Mouse (Mus musculus) forebrain, embryonic 13.5 days (tissue): ENCODE measurements around the gene Tmed6. TPM values are rescaled to one million over a fixed set of nuclear protein-coding genes. Genes with fewer than 3 reads are reported as not detected.

ENCODE experiments used
- ATAC-seq: fragments of 200-750 bp; cut with Nextera tagmentation; 2 replicates; pipeline ENCODE4 v1.8.0; 2017
- H3K27ac ChIP-seq: fragments of 300-500 bp; sonication (generic); 2 replicates; pipeline ENCODE4 v1.5.1; 2015; ENCODE audit warnings: inconsistent platforms, mild to moderate bottlenecking, moderate library complexity
- H3K27me3 ChIP-seq: fragments of 300-500 bp; sonication (generic); 2 replicates; pipeline ENCODE4 v1.6.1; 2015; ENCODE audit warnings: mild to moderate bottlenecking, inconsistent platforms
- H3K36me3 ChIP-seq: fragments of 300-500 bp; sonication (generic); 2 replicates; pipeline ENCODE4 v1.6.1; 2015; ENCODE audit warnings: mild to moderate bottlenecking, inconsistent platforms; ENCODE audit not compliant: poor library complexity, severe bottlenecking
- H3K4me1 ChIP-seq: fragments of 300-500 bp; sonication (generic); 2 replicates; pipeline ENCODE4 v1.6.1; 2015; ENCODE audit warnings: inconsistent platforms
- H3K4me2 ChIP-seq: fragments of 300-500 bp; sonication (generic); 2 replicates; pipeline ENCODE4 v1.6.1; 2015; ENCODE audit warnings: inconsistent platforms, mild to moderate bottlenecking, moderate library complexity
- H3K4me3 ChIP-seq: fragments of 300-500 bp; sonication (generic); 2 replicates; pipeline ENCODE4 v1.5.1; 2015; ENCODE audit warnings: mild to moderate bottlenecking, inconsistent platforms
- H3K9ac ChIP-seq: fragments of 300-500 bp; sonication (generic); 2 replicates; pipeline ENCODE4 v1.6.1; 2015; ENCODE audit warnings: mild to moderate bottlenecking, inconsistent platforms
- H3K9me3 ChIP-seq: fragments of 300-500 bp; sonication (generic); replicated peaks from 2 replicates; pipeline ENCODE4 v1.6.1; 2016; ENCODE audit warnings: inconsistent platforms
- WGBS: fragments of 180-500 bp; shearing (Covaris S2); methylation state at CpG from one replicate; pipeline ENCODE4 v1.1.7; 2015; 5-methylcytosine and 5-hydroxymethylcytosine counted together
- polyA plus RNA-seq: library from polyadenylated mRNA; unstranded; fragments of >200 nt; fragmentation: Nextera tagmentation; extraction: Ambion mirVana; gene quantifications from 2 replicates; pipeline ENCODE4 v1.2.1, GENCODE M21; 2015

The Tmed6 gene
- polyA plus RNA-seq, 1 experiment from 2014 or later: not detected

DNA sequence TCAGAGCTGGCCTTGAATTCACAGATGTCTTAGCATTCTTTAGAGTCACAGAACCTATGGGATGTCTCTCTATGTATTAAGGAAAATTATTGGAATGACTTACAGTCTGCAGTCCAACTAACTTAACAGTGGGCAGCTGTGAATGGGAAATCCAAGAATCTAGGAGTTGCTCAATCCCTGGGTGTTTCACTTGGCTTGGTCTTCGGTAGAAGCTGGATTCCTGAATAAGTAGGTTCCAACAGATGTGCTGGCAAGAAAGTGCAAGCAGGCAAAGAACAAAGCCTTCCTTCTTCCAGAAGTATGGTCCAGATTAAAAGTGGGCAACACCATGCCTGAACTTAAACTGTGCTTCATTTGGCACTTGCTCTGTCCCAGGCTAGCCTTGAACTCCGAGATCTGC is 35.2 kb upstream of the Tmed6 start:
- ATAC-seq: no peak
- H3K9me3 ChIP-seq: no peaks in the 10 kb centered on the region
- no peaks in the 10 kb centered on the region for H3K27me3 ChIP-seq
- no peaks in the 10 kb centered on the region for H3K36me3 ChIP-seq
- H3K27ac ChIP-seq: no peak overlapping the region
- 81% methylated on average over 2 of the region's 2 CpGs for WGBS
- no peak overlapping the region for H3K4me3 ChIP-seq
- no peaks in the 10 kb centered on the region; the same call in 1 of the 2 replicates for H3K4me1 ChIP-seq
- H3K9ac ChIP-seq: no peak overlapping the region
- H3K4me2 ChIP-seq: no peak overlapping the region

DNA sequence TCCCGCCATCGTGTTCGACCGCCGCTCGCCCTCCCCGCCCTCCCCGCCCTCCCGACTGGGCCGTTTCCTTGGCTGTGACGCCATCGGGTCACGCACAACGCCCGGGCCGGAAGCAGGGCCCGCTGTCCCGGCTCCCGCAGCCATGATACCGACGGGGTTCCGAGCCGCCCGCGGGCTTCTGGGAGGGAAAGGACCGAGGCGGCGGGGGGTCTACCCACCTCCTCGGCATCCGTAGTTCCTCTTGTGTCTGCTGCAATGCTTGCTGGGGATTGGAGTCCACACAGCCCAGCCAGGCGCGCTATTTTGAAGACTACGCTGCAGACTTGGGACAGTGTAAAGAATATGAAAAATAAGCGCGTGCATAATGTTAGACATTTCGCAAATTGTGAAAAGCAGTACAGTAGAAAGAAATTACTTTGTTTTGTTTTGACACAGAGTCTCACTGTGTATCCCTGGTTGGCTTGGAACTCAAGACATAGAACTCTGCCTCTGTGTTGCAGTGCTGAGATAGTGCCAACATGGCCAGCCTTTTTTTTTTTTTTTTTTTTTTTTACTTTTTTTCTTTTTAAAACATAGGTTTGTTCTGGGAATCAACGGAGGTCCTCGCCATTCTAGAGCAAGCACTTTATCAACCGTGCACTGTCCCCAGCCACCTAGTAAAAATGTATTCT is 31.1 kb upstream of the Tmed6 start, which contains the start of gene Terf2:
Gene Terf2, minus strand, starts transcription at position 182 of the 671 bp plus-strand sequence.
- Histone ChIP-seq H3K4me1 (peaks cover 25% of the 10 kb centered on the region), H3K9me3 (no peaks in the 10 kb centered on the region), H3K27me3 (no peaks in the 10 kb centered on the region), H3K27ac (peak within 1 kb of the TSS; percentile 85), H3K36me3 (peaks cover 26% of the 10 kb centered on the region), H3K9ac (peak within 1 kb of the TSS; percentile 89), H3K4me3 (peak within 1 kb of the TSS; percentile 91), H3K4me2 (peak within 1 kb of the TSS; percentile 71)
- ATAC-seq: peak; percentile 98
- 4% methylated on average over 39 of the region's 39 CpGs for WGBS

DNA sequence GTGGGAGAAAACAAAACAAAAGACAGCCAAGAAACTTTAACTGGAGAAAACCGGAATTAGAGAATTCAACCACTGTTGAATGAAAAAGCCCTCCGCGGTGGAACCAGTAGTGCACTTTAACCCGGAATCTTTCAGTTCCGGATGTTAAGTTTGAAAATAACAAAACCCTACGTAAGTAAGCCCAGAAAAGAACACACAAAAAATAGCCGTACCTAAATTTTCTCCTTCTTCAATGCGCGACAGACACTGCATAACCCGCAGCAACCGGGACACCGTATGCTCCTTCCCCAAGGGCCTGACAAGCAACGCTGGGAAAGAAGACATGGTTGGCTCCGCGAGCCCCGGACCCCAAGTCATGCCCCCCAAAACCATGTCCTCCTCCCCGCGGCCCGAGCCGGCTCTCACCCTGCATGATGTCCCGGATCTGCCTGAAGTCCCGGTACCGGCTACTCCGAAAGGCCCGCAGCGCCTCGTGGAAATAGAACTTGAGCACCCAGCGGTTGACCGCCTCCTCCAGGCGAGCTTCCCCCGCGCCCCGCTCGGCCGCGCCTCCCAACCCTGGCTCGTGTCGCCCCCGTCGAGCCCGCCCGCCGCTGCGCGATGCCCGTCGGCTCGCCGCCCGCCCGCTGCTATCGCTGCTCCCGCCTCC is 30.4 kb upstream of the Tmed6 start:
- under 1% methylated on average over 32 of the region's 53 CpGs for WGBS
- Histone ChIP-seq H3K4me3 (peak overlapping the region; percentile 91), H3K27ac (peak overlapping the region; percentile 85), H3K9ac (peak overlapping the region; percentile 89), H3K4me1 (peaks cover 25% of the 10 kb centered on the region), H3K27me3 (no peaks in the 10 kb centered on the region), H3K36me3 (peaks cover 33% of the 10 kb centered on the region), H3K4me2 (peak overlapping the region; percentile 71), H3K9me3 (no peaks in the 10 kb centered on the region)
- ATAC-seq: no peak; the same call in none of the 2 replicates

DNA sequence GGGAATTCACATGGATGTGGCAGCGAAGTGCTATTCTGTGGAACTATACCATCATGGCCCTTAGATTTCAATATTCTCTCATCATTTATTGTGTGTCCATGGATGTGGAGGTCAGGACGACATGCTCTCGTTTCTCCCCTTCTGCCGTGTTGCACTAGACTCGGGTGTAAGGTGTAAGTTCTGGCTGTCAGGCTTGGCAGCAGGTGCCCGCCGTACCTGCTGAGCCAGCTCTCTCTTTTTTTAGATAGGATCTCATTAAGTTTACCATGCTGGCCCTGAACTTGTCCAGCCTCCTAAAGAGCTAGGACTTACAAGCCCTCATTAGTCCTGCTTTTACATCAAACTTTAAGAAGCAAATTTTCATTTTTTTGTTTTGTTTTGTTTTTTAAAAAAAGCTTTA is 25.1 kb upstream of the Tmed6 start:
- peaks cover 77% of the 10 kb centered on the region for H3K36me3 ChIP-seq

DNA sequence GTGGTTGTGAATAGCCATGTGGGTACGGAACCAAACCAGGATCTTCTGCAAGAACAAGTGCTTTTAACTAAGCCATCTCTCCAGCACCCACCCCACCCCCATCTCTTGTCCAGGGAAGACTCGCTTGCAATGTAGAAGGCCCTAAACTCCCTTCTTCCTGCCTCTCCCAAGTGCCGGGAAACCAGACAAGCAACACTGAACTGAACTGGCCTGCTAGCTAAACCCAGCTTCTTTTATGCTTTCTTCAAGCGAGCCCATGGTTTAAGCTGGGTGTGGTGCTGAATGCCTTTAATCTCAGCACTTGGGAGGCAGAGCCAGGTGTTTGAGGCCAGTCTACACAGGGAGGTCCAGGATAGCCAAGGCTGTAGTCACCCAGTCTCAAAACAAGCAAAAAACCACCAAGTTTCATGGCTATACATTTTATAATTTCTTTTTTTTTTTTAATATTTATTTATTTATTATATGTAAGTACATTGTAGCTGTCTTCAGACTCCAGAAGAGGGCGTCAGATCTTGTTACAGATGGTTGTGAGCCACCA is 23.2 kb upstream of the Tmed6 start:
- 94% methylated on average over 5 of the region's 5 CpGs for WGBS

More for the DNA sequence above, 25.1 kb upstream of the Tmed6 start:
- Histone ChIP-seq H3K9me3 (no peaks in the 10 kb centered on the region), H3K27me3 (no peaks in the 10 kb centered on the region), H3K27ac (no peak overlapping the region), H3K4me2 (no peak overlapping the region), H3K4me3 (no peak overlapping the region), H3K4me1 (peaks cover 24% of the 10 kb centered on the region), H3K9ac (no peak overlapping the region)
- ATAC-seq: no peak
- 98% methylated on average over 7 of the region's 7 CpGs for whole genome bisulfite sequencing

DNA sequence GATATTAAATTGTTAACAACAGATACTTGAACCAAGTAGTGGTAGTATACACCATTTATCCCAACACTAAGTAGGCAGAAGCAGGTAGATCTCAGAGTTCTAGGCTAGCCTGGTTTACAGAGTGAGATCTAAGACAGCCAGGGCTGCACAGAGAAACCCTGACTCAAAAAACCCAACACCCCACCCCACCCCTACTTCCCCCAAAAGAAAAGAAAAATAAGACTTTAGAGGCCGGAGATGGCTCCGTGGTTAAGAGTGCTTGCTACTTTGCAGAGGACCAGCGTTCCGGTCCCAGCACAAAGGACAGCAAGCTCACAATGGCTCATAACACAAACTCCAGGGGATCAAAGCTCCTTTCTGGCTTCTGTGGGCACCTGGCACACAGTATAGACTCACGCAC is 20.6 kb upstream of the Tmed6 start:
- 100% methylated on average over 5 of the region's 5 CpGs for WGBS
- Histone ChIP-seq H3K27me3 (no peaks in the 10 kb centered on the region), H3K27ac (no peak overlapping the region), H3K4me1 (no peaks in the 10 kb centered on the region), H3K4me2 (no peak overlapping the region), H3K9ac (no peak overlapping the region), H3K4me3 (no peak overlapping the region), H3K36me3 (peaks cover 82% of the 10 kb centered on the region), H3K9me3 (no peaks in the 10 kb centered on the region)
- no peak for ATAC-seq

More for the DNA sequence above, 23.2 kb upstream of the Tmed6 start:
- Histone ChIP-seq H3K4me3 (no peak overlapping the region), H3K4me1 (0 out of 2 replicates have a peak, but pooled peaks cover 5% of the 10 kb centered on the region), H3K27me3 (no peaks in the 10 kb centered on the region), H3K4me2 (no peak overlapping the region), H3K27ac (no peak overlapping the region), H3K9me3 (no peaks in the 10 kb centered on the region), H3K36me3 (peaks cover 80% of the 10 kb centered on the region), H3K9ac (no peak overlapping the region)
- ATAC-seq: no peak

DNA sequence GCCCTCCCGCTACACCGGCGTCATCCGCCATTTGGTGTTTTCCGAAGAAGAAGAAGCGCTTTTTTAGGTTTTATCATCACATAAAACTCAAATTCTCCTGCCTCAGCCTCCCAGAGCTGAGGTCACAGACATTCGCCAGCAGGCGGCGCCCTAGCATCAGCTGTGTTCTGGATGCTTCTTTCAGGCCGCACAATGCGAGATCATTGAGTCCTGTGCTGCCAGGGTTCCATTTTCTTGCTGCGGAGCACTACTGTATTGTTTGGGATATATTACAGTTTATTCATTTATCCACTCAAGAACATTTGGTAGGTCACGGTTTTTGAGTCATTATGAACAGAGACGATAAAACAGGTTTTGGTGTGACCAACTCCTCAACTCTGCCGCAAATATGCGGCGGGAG is 19.9 kb upstream of the Tmed6 start:
- WGBS: 95% methylated on average over 17 of the region's 17 CpGs

DNA sequence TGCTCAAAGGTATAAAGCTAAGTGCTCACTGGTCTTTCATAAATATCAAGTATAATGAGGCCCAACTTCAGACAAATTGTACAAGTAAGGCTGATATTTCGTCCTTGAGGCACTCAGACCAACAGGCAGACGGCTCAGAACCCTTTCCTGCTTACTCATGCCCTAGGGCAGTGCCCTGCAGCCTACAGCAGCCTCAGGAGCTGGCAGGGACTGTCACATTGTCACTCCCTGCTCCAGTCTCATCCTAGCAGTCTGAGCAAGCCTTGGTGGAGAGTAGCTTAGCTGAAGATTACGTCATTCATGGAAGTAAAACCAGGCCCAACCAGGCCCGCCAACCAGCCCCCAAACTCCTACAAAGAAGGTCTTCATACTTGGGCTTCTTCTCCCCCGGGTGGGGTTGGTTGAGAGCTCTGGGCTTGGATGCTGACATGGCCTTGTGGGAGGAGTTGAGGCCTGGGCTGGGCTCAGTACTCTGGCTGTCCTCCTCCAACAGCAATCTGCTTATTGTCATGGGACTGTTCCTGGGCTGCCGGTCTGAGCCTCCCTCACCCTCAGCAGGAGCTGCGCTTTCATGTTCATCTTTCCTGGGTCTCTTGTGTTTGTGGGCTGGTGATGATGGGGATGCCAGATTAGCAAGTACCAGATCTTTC is 10.9 kb upstream of the Tmed6 start:
- Histone ChIP-seq H3K27ac (no peak overlapping the region), H3K4me2 (no peak overlapping the region), H3K9me3 (no peaks in the 10 kb centered on the region), H3K36me3 (peaks cover 96% of the 10 kb centered on the region), H3K9ac (no peak overlapping the region), H3K27me3 (no peaks in the 10 kb centered on the region), H3K4me3 (no peak overlapping the region), H3K4me1 (no peaks in the 10 kb centered on the region)
- WGBS: 90% methylated on average over 7 of the region's 7 CpGs
- no peak for ATAC-seq

More for the DNA sequence above, 19.9 kb upstream of the Tmed6 start:
- Histone ChIP-seq H3K4me2 (no peak overlapping the region), H3K4me3 (no peak overlapping the region), H3K27me3 (no peaks in the 10 kb centered on the region), H3K27ac (no peak overlapping the region), H3K9me3 (no peaks in the 10 kb centered on the region), H3K9ac (no peak overlapping the region), H3K36me3 (peaks cover 82% of the 10 kb centered on the region), H3K4me1 (no peaks in the 10 kb centered on the region)
- no peak for ATAC-seq

DNA sequence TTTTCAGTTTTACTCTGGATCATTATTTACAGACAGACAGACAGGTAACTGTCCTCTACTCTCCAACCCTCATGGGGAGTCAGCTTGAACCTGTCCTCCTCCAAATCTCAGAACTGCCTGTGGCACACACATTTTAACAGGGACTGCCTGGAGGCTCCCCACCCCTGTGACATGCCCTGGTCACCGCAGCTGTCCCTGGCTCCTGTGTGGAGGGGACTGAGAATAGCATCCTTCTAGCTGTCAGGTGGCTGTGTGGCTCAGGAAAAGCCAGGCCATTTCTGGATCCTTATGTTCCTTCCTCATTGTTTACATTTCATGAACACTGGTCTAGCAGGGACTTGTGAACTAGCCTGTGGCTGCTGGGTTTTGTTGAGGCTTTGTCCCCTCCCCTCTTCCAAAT is 8.7 kb upstream of the Tmed6 start:
- no peaks in the 10 kb centered on the region for H3K9me3 ChIP-seq
- no peaks in the 10 kb centered on the region for H3K27me3 ChIP-seq
- H3K4me2 ChIP-seq: no peak overlapping the region
- H3K36me3 ChIP-seq: peaks cover 93% of the 10 kb centered on the region
- H3K4me3 ChIP-seq: no peak overlapping the region
- H3K4me1 ChIP-seq: no peaks in the 10 kb centered on the region
- H3K27ac ChIP-seq: no peak overlapping the region
- WGBS: 100% methylated on average over 1 of the region's 1 CpGs
- H3K9ac ChIP-seq: no peak overlapping the region
- no peak for ATAC-seq

DNA sequence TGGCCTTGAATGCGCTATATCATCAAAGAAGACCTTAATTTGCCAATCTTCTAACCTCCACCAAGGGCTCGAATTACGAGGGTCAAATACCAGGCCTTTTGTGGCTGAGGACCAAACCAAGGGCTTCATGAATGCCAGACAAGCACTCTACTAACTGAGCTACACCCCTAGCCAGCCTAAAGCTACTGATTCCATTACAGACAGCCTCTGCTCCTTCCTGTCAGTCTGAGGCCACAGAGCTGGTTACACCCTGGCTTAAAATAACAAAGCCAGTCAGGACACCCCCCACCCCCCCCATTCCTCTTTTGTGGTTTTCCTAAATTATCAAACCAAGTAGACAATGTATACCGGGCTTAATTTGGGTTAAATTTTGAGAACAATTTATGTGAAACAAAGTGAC is 8.3 kb upstream of the Tmed6 start:
- Histone ChIP-seq H3K4me1 (no peaks in the 10 kb centered on the region), H3K27ac (no peak overlapping the region), H3K4me3 (no peak overlapping the region), H3K9ac (no peak overlapping the region), H3K4me2 (no peak overlapping the region), H3K36me3 (peaks cover 93% of the 10 kb centered on the region), H3K9me3 (no peaks in the 10 kb centered on the region), H3K27me3 (no peaks in the 10 kb centered on the region)
- WGBS: 87% methylated on average over 4 of the region's 4 CpGs
- no peak for ATAC-seq

DNA sequence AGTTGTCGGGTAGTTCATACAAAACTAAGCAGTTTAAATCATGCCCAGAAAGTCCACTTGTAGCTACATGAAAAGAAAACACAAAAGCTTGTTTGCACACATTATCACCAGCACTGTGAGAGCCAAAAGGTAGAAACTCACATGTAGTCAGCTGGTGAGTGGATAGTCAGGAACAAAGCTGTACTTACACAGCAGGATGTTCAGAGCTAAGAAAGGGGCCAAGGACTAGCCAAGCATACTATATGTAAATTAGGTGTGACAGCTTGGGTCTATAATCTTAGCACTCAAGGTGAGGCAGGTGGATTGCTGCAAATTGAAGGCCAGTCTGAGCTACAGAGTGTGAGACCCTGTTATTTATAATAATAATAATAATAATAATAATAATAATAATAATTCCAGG is 2.8 kb downstream of the Tmed6 start:
- WGBS: 88% methylated on average over 1 of the region's 1 CpGs
- H3K27ac ChIP-seq: no peak overlapping the region
- no peak for ATAC-seq

DNA sequence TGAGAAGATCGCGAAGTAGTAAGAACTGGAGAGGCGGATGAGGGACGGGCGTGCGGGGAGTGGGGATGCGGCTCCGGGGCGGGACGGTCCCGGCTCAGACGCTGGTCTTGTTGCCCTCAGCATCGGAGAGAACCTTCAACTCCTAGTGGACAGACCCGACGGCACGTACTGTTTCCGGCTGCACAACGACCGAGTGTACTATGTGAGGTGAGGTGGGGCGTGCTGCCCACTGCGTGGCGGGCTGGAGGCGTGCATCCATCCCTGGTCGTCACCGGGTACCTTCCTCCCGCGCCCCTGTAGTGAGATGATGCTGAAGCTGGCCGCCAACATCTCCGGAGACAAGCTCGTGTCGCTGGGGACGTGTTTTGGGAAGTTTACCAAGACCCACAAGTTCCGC is 8.5 kb downstream of the Tmed6 start:
- H3K36me3 ChIP-seq: peaks cover 51% of the 10 kb centered on the region
- ATAC-seq: no peak; the same call in 1 of the 2 replicates
- H3K9me3 ChIP-seq: no peaks in the 10 kb centered on the region
- WGBS: under 1% methylated on average over 33 of the region's 33 CpGs
- H3K9ac ChIP-seq: peak overlapping the region; percentile 73
- H3K4me2 ChIP-seq: peak overlapping the region; percentile 99
- H3K27me3 ChIP-seq: no peaks in the 10 kb centered on the region
- peak overlapping the region; percentile 98 for H3K4me3 ChIP-seq
- peaks cover 24% of the 10 kb centered on the region for H3K4me1 ChIP-seq
- no peak overlapping the region for H3K27ac ChIP-seq

More for the DNA sequence above, 2.8 kb downstream of the Tmed6 start:
- no peak overlapping the region for H3K9ac ChIP-seq
- H3K27me3 ChIP-seq: no peaks in the 10 kb centered on the region
- H3K36me3 ChIP-seq: peaks cover 25% of the 10 kb centered on the region
- H3K4me3 ChIP-seq: no peak overlapping the region
- no peaks in the 10 kb centered on the region for H3K9me3 ChIP-seq
- peaks cover 6% of the 10 kb centered on the region for H3K4me1 ChIP-seq
- H3K4me2 ChIP-seq: no peak overlapping the region
